Mouse (Mus musculus) E14TG2a.4 (cell line): Measurements from ENCODE around the gene Gm10153.

Experiments
- CTCF ChIP-seq: conservative IDR thresholded peaks from 2 replicates; pipeline ENCODE4 v1.5.1; 2014; ENCODE audit warnings: low read length
- NANOG ChIP-seq: IDR thresholded peaks from 2 replicates; pipeline ENCODE4 v1.6.1; 2014; ENCODE audit warnings: borderline replicate concordance, low read length, mixed read lengths

- TF ChIP-seq CTCF: no peak
- TF ChIP-seq NANOG: no peak
Measured at GRCm38 (mm10) chr7:142159366-142159765, 30.8 kb downstream of the Gm10153 start.
